Mouse (Mus musculus): ENCODE data around the gene Vmn2r28. TPM values are rescaled to one million over a fixed set of nuclear protein-coding genes. Genes with fewer than 3 reads are reported as not detected.
"Not testable (repeated sequence)": the region's sequence is repeated elsewhere in the genome, so short reads cannot be mapped to it uniquely, and the experiment has no call there.

The Vmn2r28 gene
- polyA plus RNA-seq (2015; fragmentation: Nextera tagmentation; extraction: Ambion mirVana), result not detected in 2 replicates

DNA sequence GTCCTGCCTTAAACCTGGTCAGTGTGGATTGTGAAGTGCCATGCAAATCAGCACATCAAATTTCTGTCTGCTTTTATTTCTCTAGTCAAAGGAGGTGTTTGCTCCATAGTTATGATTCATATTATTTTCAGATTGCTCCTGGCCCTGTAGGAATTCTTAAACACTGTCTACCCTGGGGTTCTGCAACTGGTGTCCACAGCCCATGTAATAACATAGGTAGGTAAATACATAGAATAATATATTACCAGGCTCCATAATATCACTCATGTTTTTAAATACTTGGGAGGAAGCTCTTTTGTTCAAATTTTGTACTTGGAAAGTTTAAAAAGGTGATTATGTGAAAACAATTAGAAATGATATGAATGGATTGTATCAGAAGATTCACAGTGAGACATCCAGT lies at the start of gene Vmn2r28:
TSS of gene Vmn2r28 (minus strand) at position 101 of the 400 bp plus-strand sequence.
- not testable (repeated sequence) for H3K27me3 ChIP-seq; H3K9me3 ChIP-seq; H3K4me2 ChIP-seq (replicated peaks); ATAC-seq (ENCODE audit: low FRiP score, low read depth); H3K27ac ChIP-seq; H3K4me1 ChIP-seq; H3K36me3 ChIP-seq; H3K9ac ChIP-seq; H3K4me3 ChIP-seq

DNA sequence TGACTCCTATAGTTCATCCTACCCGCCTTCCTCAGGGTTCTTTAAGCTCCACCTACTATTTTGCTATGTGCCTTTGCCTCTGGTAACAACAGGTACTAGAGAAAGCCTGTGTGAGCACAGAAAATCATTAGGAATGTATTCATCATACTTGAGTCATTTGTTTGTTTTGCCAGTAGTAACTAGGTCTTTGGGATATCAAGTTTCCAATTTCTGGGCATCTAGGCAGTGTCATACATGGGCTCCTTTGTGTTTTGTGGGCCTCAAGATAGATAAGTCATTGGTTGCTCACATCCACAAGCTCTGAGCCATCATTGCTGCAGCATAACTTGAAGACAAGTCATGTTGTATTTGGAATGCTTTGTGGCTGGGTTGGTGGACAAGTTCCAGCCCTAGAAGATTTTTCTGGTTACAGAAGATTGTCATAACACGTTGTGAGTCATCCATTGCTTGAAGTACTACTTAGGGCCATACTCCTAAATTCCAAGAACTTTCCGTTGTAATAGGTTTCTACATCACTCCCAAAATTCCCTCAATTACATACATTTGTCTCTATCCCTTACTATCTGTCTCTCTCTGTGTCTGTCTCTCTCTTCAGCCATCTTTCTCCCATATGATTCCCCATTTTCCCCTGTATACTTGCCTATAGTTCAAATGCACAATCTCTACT lies 47.1 kb upstream of the Vmn2r28 start:
- 56% methylated on average over 3 of the region's 3 CpGs for WGBS
- not testable (repeated sequence) for H3K27ac ChIP-seq; H3K9me3 ChIP-seq; H3K4me1 ChIP-seq; H3K9ac ChIP-seq; H3K4me3 ChIP-seq; H3K4me2 ChIP-seq (replicated peaks); H3K36me3 ChIP-seq; ATAC-seq (ENCODE audit: low FRiP score, low read depth); H3K27me3 ChIP-seq

DNA sequence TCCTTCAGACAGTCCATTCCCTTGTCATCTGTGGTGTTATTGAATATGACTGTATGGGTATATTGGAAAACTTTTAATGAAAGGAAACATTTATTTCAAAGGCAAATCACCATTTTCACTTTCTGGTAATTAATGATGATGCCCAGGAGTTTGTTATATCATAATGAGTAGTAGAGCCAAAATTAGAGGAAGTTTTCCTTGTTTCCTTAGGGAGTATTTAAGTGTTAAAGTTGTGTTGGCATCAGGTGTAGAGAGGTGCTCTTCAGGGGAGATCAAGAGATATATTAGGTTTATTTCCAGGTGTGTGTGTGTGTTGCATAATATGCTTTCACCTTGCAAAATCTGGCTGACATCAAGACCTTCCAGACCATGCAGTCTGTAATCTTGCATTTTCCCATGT lies 37.1 kb downstream of the Vmn2r28 start, which contains the start of gene Vmn1r59:
TSS of gene Vmn1r59 (minus strand) at position 101 of the 400 bp plus-strand sequence.
- Histone ChIP-seq H3K27ac (no peak within 1 kb of the TSS), H3K9me3 (peaks cover 32% of the 10 kb centered on the region), H3K27me3 (no peaks in the 10 kb centered on the region), H3K36me3 (no peaks in the 10 kb centered on the region), H3K4me3 (no peak within 1 kb of the TSS), H3K4me1 (no peaks in the 10 kb centered on the region), H3K4me2 (replicated peaks) (no peak within 1 kb of the TSS), H3K9ac (no peak within 1 kb of the TSS)
- ATAC-seq (ENCODE audit: low FRiP score, low read depth), result no peak

DNA sequence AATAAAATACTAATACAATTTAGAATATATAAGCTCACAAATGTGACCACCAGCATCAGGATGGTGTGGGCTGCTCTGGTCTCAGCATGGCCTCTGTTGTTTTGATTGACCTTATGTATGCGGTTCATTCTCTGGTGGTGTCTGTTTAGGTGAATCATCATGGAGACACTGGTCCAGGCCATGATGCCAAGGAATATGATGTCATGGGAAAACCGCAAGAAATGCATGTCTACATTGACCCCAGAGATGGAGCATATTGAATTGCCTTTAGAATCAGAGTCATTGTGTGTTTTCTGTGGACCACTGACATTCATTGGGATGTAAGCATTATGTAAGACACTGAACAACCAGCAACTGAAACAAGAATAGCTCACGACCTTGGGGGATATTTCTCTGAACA lies 39.7 kb downstream of the Vmn2r28 start:
- not testable (repeated sequence) for H3K4me3 ChIP-seq; H3K27ac ChIP-seq; H3K36me3 ChIP-seq; H3K4me1 ChIP-seq; H3K4me2 ChIP-seq (replicated peaks); H3K9ac ChIP-seq; H3K27me3 ChIP-seq; ATAC-seq (ENCODE audit: low FRiP score, low read depth)
- 73% methylated on average over 3 of the region's 3 CpGs for WGBS
- peaks cover 30% of the 10 kb centered on the region for H3K9me3 ChIP-seq

DNA sequence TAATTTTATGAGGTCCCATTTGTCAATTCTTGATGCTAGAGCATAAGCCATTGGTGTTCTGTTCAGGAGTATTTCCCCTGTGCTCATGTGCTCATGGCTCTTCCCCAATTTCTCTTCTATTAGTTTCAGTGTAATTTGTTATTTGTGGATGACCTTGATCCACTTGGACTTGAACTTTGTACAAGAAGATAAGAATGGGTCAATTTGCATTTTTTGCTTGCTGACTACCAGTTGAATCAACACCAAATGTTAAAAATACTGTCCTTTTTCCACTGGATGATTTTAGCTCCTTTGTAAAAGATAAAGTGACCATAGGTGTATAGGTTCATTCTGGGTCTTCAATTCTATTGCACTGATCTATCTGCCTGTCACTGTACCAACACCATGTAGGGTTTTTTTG lies 45.1 kb downstream of the Vmn2r28 start:
- no peak overlapping the region for H3K4me2 ChIP-seq (replicated peaks)
- no peaks in the 10 kb centered on the region for H3K27me3 ChIP-seq
- H3K9me3 ChIP-seq, result peaks cover 20% of the 10 kb centered on the region
- H3K9ac ChIP-seq, result no peak overlapping the region
- no peak overlapping the region for H3K27ac ChIP-seq
- H3K36me3 ChIP-seq, result no peaks in the 10 kb centered on the region
- ATAC-seq (ENCODE audit: low FRiP score, low read depth), result no peak
- H3K4me3 ChIP-seq, result no peak overlapping the region
- no peaks in the 10 kb centered on the region for H3K4me1 ChIP-seq

Other genes with a start within 250 kb of the Vmn2r28 start
- gene Gm5065, start 143.4 kb downstream of the Vmn2r28 start, polyA plus RNA-seq (2015; fragmentation: Nextera tagmentation; extraction: Ambion mirVana), result not detected in 2 replicates
- not detected in 2 replicates for gene Nlrp2, start 142.9 kb downstream of the Vmn2r28 start, polyA plus RNA-seq (2015; fragmentation: Nextera tagmentation; extraction: Ambion mirVana)
- gene Vmn1r58, start 80.6 kb downstream of the Vmn2r28 start, polyA plus RNA-seq (2015; fragmentation: Nextera tagmentation; extraction: Ambion mirVana), result 0.01 TPM in 1 of 2 replicates, not detected in the other
- gene Vmn1r59, start 37.2 kb downstream of the Vmn2r28 start, polyA plus RNA-seq (2015; fragmentation: Nextera tagmentation; extraction: Ambion mirVana), result not detected in 2 replicates
- not detected in 2 replicates for gene Vmn1r60, start 53.4 kb upstream of the Vmn2r28 start, polyA plus RNA-seq (2015; fragmentation: Nextera tagmentation; extraction: Ambion mirVana)
- gene Vmn1r61, start 119.3 kb upstream of the Vmn2r28 start, polyA plus RNA-seq (2015; fragmentation: Nextera tagmentation; extraction: Ambion mirVana), result not detected in 2 replicates
- gene Vmn1r62, start 179.7 kb upstream of the Vmn2r28 start, polyA plus RNA-seq (2015; fragmentation: Nextera tagmentation; extraction: Ambion mirVana), result not detected in 2 replicates

Measured in limb, embryonic 13.5 days (tissue).